Mouse (Mus musculus): Measurements from ENCODE around the gene Taf3.

DNA sequence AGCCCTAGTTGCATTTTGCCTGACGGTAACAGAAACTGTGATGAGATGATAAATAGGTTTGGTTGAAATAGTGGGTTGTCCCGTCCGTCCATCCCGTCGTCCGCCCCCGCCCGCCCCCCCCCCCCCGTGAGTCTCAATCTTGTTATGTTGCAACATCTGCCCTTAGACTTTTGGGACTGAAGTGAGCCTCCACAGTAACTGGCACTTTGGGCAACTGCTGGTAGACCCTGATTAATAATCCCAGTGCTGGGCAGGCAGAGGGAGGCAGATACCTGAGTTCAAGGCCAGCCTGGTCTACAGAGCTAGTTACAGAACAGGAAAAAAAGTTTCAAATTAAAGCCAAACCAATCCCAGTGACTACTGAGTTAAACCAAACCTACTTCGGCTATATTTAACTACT, 1.1 kb upstream of the Taf3 start:
- no peak for TF ChIP-seq CTCF (conservative IDR thresholded peaks at IDR 0.05 in 1 of 2, IDR thresholded peaks at IDR 0.05 in 1 of 2; ENCODE audit: low read depth in 2 of 2, low read length in 2 of 2)
- no peak for TF ChIP-seq POLR2A (IDR thresholded peaks at IDR 0.05; ENCODE audit: low read depth, low read length)
- no peak for TF ChIP-seq HCFC1 (IDR thresholded peaks at IDR 0.05; ENCODE audit: low read depth, low read length)
- TF ChIP-seq TCF12 (IDR thresholded peaks at IDR 0.05; ENCODE audit: low read depth, low read length), result no peak
- TF ChIP-seq MAX (IDR thresholded peaks at IDR 0.05; ENCODE audit: low read length), result no peak
- TF ChIP-seq CHD2 (IDR thresholded peaks at IDR 0.05; ENCODE audit: low read length), result no peak
- TF ChIP-seq GABPA (IDR thresholded peaks at IDR 0.05; ENCODE audit: insufficient replicate concordance, low read depth, low read length), result no peak
- TF ChIP-seq NRF1 (IDR thresholded peaks at IDR 0.05; ENCODE audit: low read depth, low read length), result no peak
- no peak for TF ChIP-seq MYC (IDR thresholded peaks at IDR 0.05; ENCODE audit: low read depth, low read length)
- no peak for TF ChIP-seq KAT2A (IDR thresholded peaks at IDR 0.05; ENCODE audit: insufficient replicate concordance, low read length)
- no peak for TF ChIP-seq MAZ (IDR thresholded peaks at IDR 0.05; ENCODE audit: low read depth, low read length)
